Mouse (Mus musculus): Measurements from ENCODE around the gene Gars. TPM values are rescaled to one million over a fixed set of nuclear protein-coding genes. Genes with fewer than 3 reads are reported as not detected.

Gene Gars
- polyA plus RNA-seq, 1 experiment: 4.4 TPM

- TF ChIP-seq TAL1 (IDR thresholded peaks at IDR 0.05; ENCODE audit: low read length) (no peak), GATA1 (IDR thresholded peaks at IDR 0.05; ENCODE audit: low read length) (no peak)
These were observed 70.6 kb downstream of the Gars start for GRCm38 (mm10) chr6:55108358-55108757.

GRCm38 (mm10) chr6:55117325-55118109 is 79.7 kb downstream of the Gars start:
- H3K27me3 ChIP-seq (ENCODE audit: control insufficient read depth): peaks cover 45% of the 10 kb centered on the region
- TF ChIP-seq TAL1 (IDR thresholded peaks at IDR 0.05; ENCODE audit: low read length): no peak
- TF ChIP-seq GATA1 (IDR thresholded peaks at IDR 0.05; ENCODE audit: low read length): no peak
- peak overlapping the region; percentile 29 for H3K4me3 ChIP-seq (replicated peaks)
- H3K9me3 ChIP-seq (ENCODE audit: control insufficient read depth, low read length): no peaks in the 10 kb centered on the region
- no peaks in the 10 kb centered on the region for H3K36me3 ChIP-seq (ENCODE audit: control insufficient read depth)
- no peaks in the 10 kb centered on the region for H3K4me1 ChIP-seq (ENCODE audit: control insufficient read depth)

More at GRCm38 (mm10) chr6:55108358-55108757, 70.6 kb downstream of the Gars start:
- Histone ChIP-seq H3K27me3 (ENCODE audit: control insufficient read depth) (no peaks in the 10 kb centered on the region), H3K9me3 (ENCODE audit: control insufficient read depth, low read length) (no peaks in the 10 kb centered on the region), H3K36me3 (ENCODE audit: control insufficient read depth) (no peaks in the 10 kb centered on the region), H3K4me3 (replicated peaks) (no peak overlapping the region), H3K4me1 (ENCODE audit: control insufficient read depth) (no peaks in the 10 kb centered on the region)

- no peaks in the 10 kb centered on the region for H3K4me1 ChIP-seq (ENCODE audit: control insufficient read depth)
- no peaks in the 10 kb centered on the region for H3K36me3 ChIP-seq (ENCODE audit: control insufficient read depth)
- no peaks in the 10 kb centered on the region for H3K9me3 ChIP-seq (ENCODE audit: control insufficient read depth, low read length)
- TF ChIP-seq GATA1 (IDR thresholded peaks at IDR 0.05; ENCODE audit: low read length) (no peak), TAL1 (IDR thresholded peaks at IDR 0.05; ENCODE audit: low read length) (no peak)
- no peak overlapping the region for H3K4me3 ChIP-seq (replicated peaks)
- peaks cover 18% of the 10 kb centered on the region for H3K27me3 ChIP-seq (ENCODE audit: control insufficient read depth)
These were observed 85.2 kb downstream of the Gars start for GRCm38 (mm10) chr6:55123056-55123455.

- Histone ChIP-seq H3K4me3 (replicated peaks) (no peak overlapping the region), H3K36me3 (ENCODE audit: control insufficient read depth) (no peaks in the 10 kb centered on the region), H3K4me1 (ENCODE audit: control insufficient read depth) (no peaks in the 10 kb centered on the region), H3K27me3 (ENCODE audit: control insufficient read depth) (no peaks in the 10 kb centered on the region), H3K9me3 (ENCODE audit: control insufficient read depth, low read length) (no peaks in the 10 kb centered on the region)
- TF ChIP-seq GATA1 (IDR thresholded peaks at IDR 0.05; ENCODE audit: low read length) (no peak), TAL1 (IDR thresholded peaks at IDR 0.05; ENCODE audit: low read length) (no peak)
These were observed 88.8 kb downstream of the Gars start for GRCm38 (mm10) chr6:55126576-55126975.

- Histone ChIP-seq H3K36me3 (ENCODE audit: control insufficient read depth) (no peaks in the 10 kb centered on the region), H3K9me3 (ENCODE audit: control insufficient read depth, low read length) (no peaks in the 10 kb centered on the region), H3K4me3 (replicated peaks) (no peak overlapping the region), H3K4me1 (ENCODE audit: control insufficient read depth) (no peaks in the 10 kb centered on the region), H3K27me3 (ENCODE audit: control insufficient read depth) (no peaks in the 10 kb centered on the region)
- TF ChIP-seq GATA1 (IDR thresholded peaks at IDR 0.05; ENCODE audit: low read length) (no peak), TAL1 (IDR thresholded peaks at IDR 0.05; ENCODE audit: low read length) (no peak)
These were observed 90.6 kb downstream of the Gars start for GRCm38 (mm10) chr6:55128391-55128790.

Other genes starting within 250 kb of the Gars start
- gene Znrf2, start 221.1 kb upstream of the Gars start, polyA plus RNA-seq (2012): 0.15 and 0.60 TPM in 2 replicates
- gene Nod1, start 65.4 kb upstream of the Gars start, polyA plus RNA-seq (2012): 0.03 TPM in 2 replicates
- gene Ggct, start 45.1 kb upstream of the Gars start, polyA plus RNA-seq (2012): 0.01 and 0.19 TPM in 2 replicates
- gene Crhr2, start 95.0 kb downstream of the Gars start, polyA plus RNA-seq (2012): not detected in 2 replicates
- gene Inmt, start 137.0 kb downstream of the Gars start, polyA plus RNA-seq (2012): not detected in 2 replicates
- 0.01 TPM in 1 of 2 replicates, not detected in the other for gene Mindy4, start 165.4 kb downstream of the Gars start, polyA plus RNA-seq (2012)